Mouse (Mus musculus): Measurements from ENCODE around the gene Rhox3c. TPM values are rescaled to one million over a fixed set of nuclear protein-coding genes. Genes with fewer than 3 reads are reported as not detected.

The Rhox3c gene
- 0.63 and 1.1 TPM in 2 replicates for polyA plus RNA-seq (2015; fragmentation: Nextera tagmentation; extraction: Ambion mirVana)

DNA sequence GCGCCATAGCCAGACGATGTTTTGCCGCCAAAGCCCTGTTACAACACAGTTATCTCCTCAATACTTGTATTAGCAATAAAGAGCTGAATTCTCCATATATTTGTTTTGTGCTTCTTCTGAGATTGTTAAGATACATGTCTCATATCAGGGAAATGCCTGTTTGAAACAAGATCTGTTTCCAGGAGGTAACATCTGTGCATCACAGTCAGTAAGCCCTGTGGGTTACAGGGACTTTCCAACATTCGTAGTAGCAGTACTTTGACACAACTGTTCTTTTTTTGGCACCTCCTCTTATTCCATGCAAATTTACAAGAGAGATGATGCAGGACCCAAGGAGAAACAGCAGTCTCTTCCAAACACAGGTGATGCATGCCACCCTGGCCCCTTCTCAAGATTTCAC lies at the start of gene Rhox3c:
Rhox3c (plus strand) TSS at position 301 of the 400 bp plus-strand sequence.

DNA sequence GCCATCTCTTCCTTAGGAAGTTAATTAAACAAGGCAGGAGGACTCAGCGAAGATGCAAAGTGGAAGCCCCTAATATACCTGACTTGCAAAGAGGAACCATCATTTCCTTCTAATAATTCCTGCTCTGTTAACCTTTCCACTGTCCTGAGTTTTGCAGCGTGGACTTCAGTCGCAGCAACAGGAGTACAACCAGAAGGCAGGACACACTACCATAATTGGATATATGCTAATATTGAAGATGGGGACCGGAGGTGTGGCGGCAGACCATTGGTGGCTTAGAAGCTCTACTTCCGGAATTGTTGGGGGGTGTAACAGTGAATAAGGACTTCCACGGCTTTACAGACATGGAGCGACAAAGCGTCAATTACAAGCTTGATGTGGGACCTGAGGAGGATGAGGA lies 46.6 kb upstream of the Rhox3c start, which contains the start of gene Rhox2b:
Rhox2b (plus strand) TSS at position 301 of the 400 bp plus-strand sequence.

DNA sequence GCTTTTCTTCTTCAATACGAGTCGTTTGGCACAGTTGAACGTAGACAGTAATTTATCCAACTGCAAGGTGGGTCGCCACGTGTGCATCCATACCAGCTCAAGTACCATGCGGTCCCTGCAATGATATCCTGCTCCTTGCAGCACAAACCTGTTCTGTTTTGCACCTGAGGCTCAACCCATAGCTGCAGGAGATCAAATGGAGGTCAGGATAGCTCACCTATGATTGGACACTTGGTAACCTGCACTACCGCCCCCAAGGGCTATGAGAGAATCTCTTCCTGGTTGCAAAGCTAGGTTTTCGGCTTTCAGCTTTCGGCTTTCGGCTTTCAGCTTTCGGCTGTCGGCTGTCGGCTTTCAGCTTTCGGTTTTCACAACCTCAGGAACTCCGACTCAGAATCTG lies 26.2 kb upstream of the Rhox3c start, which contains the start of gene Rhox4b:
Rhox4b (plus strand) TSS at position 301 of the 400 bp plus-strand sequence.

DNA sequence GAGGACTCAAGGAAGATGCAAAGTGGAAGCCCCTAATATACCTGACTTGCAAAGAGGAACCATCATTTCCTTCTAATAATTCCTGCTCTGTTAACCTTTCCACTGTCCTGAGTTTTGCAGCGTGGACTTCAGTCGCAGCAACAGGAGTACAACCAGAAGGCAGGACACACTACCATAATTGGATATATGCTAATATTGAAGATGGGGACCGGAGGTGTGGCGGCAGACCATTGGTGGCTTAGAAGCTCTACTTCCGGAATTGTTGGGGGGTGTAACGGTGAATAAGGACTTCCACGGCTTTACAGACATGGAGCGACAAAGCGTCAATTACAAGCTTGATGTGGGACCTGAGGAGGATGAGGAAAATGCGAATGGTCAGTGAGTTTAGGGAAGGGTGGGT lies 5.0 kb upstream of the Rhox3c start, which contains the start of gene Rhox2c:
Rhox2c (plus strand) TSS at position 301 of the 400 bp plus-strand sequence.

DNA sequence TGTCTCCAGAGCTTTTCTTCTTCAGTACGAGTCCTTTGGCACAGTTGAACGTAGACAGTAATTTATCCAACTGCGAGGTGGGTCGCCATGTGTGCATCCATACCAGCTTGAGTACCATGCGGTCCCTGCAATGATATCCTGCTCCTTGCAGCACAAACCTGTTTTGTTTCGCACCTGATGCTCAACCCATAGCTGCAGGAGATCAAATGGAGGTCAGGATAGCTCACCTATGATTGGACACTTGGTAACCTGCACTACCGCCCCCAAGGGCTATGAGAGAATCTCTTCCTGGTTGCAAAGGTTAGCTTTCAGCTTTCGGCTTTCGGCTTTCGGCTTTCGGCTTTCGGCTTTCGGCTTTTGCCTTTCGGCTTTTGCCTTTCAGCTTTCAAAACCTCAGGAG lies 21.7 kb downstream of the Rhox3c start, which contains the start of gene Rhox4c:
Rhox4c (plus strand) TSS at position 301 of the 400 bp plus-strand sequence.

DNA sequence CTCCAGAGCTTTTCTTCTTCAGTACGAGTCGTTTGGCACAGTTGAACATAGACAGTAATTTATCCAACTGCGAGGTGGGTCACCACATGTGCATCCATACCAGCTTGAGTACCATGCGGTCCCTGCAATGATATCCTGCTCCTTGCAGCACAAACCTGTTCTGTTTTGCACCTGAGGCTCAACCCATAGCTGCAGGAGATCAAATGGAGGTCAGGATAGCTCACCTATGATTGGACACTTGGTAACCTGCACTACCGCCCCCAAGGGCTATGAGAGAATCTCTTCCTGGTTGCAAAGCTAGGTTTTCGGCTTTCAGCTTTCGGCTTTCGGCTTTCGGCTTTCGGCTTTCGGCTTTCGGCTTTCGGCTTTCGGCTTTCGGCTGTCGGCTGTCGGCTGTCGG lies 55.7 kb downstream of the Rhox3c start, which contains the start of gene Rhox4d:
Rhox4d (plus strand) TSS at position 301 of the 400 bp plus-strand sequence.

Other genes starting within 250 kb of the Rhox3c start
- gene Gm9, start 247.5 kb upstream of the Rhox3c start, polyA plus RNA-seq (2015; fragmentation: Nextera tagmentation; extraction: Ambion mirVana) = not detected in 2 replicates
- not detected in 2 replicates for gene Rhox1, start 236.3 kb upstream of the Rhox3c start, polyA plus RNA-seq (2015; fragmentation: Nextera tagmentation; extraction: Ambion mirVana)
- gene Rhox2a, start 213.6 kb upstream of the Rhox3c start, polyA plus RNA-seq (2015; fragmentation: Nextera tagmentation; extraction: Ambion mirVana) = not detected in 2 replicates
- not detected in 2 replicates for gene Rhox3a, start 208.7 kb upstream of the Rhox3c start, polyA plus RNA-seq (2015; fragmentation: Nextera tagmentation; extraction: Ambion mirVana)
- gene Rhox4a, start 193.2 kb upstream of the Rhox3c start, polyA plus RNA-seq (2015; fragmentation: Nextera tagmentation; extraction: Ambion mirVana) = not detected in 2 replicates
- gene Rhox3a2, start 78.6 kb upstream of the Rhox3c start, polyA plus RNA-seq (2015; fragmentation: Nextera tagmentation; extraction: Ambion mirVana) = 0.68 TPM in 1 of 2 replicates, not detected in the other
- not detected in 2 replicates for gene Rhox4a2, start 67.7 kb upstream of the Rhox3c start, polyA plus RNA-seq (2015; fragmentation: Nextera tagmentation; extraction: Ambion mirVana)
- gene Rhox2b, start 46.5 kb upstream of the Rhox3c start, polyA plus RNA-seq (2015; fragmentation: Nextera tagmentation; extraction: Ambion mirVana) = not detected in 2 replicates
- not detected in 2 replicates for gene Rhox4b, start 26.1 kb upstream of the Rhox3c start, polyA plus RNA-seq (2015; fragmentation: Nextera tagmentation; extraction: Ambion mirVana)
- 0.21 TPM in 1 of 2 replicates, not detected in the other for gene Rhox2c, start 4.9 kb upstream of the Rhox3c start, polyA plus RNA-seq (2015; fragmentation: Nextera tagmentation; extraction: Ambion mirVana)
- not detected in 2 replicates for gene Rhox4c, start 21.8 kb downstream of the Rhox3c start, polyA plus RNA-seq (2015; fragmentation: Nextera tagmentation; extraction: Ambion mirVana)
- not detected in 2 replicates for gene Rhox2d, start 34.8 kb downstream of the Rhox3c start, polyA plus RNA-seq (2015; fragmentation: Nextera tagmentation; extraction: Ambion mirVana)
- not detected in 2 replicates for gene Rhox4d, start 55.8 kb downstream of the Rhox3c start, polyA plus RNA-seq (2015; fragmentation: Nextera tagmentation; extraction: Ambion mirVana)
- not detected in 2 replicates for gene Rhox2e, start 71.9 kb downstream of the Rhox3c start, polyA plus RNA-seq (2015; fragmentation: Nextera tagmentation; extraction: Ambion mirVana)
- gene Rhox3e, start 83.4 kb downstream of the Rhox3c start, polyA plus RNA-seq (2015; fragmentation: Nextera tagmentation; extraction: Ambion mirVana) = 0.35 and 0.41 TPM in 2 replicates
- gene Rhox4e, start 98.8 kb downstream of the Rhox3c start, polyA plus RNA-seq (2015; fragmentation: Nextera tagmentation; extraction: Ambion mirVana) = not detected in 2 replicates
- gene Rhox2f, start 112.8 kb downstream of the Rhox3c start, polyA plus RNA-seq (2015; fragmentation: Nextera tagmentation; extraction: Ambion mirVana) = not detected in 2 replicates
- 0.18 and 0.67 TPM in 2 replicates for gene Rhox3f, start 122.4 kb downstream of the Rhox3c start, polyA plus RNA-seq (2015; fragmentation: Nextera tagmentation; extraction: Ambion mirVana)
- gene Rhox4f, start 149.1 kb downstream of the Rhox3c start, polyA plus RNA-seq (2015; fragmentation: Nextera tagmentation; extraction: Ambion mirVana) = not detected in 2 replicates
- gene Rhox3g, start 170.0 kb downstream of the Rhox3c start, polyA plus RNA-seq (2015; fragmentation: Nextera tagmentation; extraction: Ambion mirVana) = not detected in 2 replicates
- not detected in 2 replicates for gene Rhox2g, start 184.9 kb downstream of the Rhox3c start, polyA plus RNA-seq (2015; fragmentation: Nextera tagmentation; extraction: Ambion mirVana)
- not detected in 2 replicates for gene Rhox4g, start 192.7 kb downstream of the Rhox3c start, polyA plus RNA-seq (2015; fragmentation: Nextera tagmentation; extraction: Ambion mirVana)
- gene Rhox3h, start 210.2 kb downstream of the Rhox3c start, polyA plus RNA-seq (2015; fragmentation: Nextera tagmentation; extraction: Ambion mirVana) = 0.16 TPM in 1 of 2 replicates, not detected in the other
- gene Rhox2h, start 214.7 kb downstream of the Rhox3c start, polyA plus RNA-seq (2015; fragmentation: Nextera tagmentation; extraction: Ambion mirVana) = not detected in 2 replicates

Measured in skeletal muscle tissue, postnatal 0 days (tissue).